Mouse (Mus musculus): ENCODE results near the gene Ube2q2. TPM values are rescaled to one million over a fixed set of nuclear protein-coding genes. Genes with fewer than 3 reads are reported as not detected.

Gene Ube2q2
- polyA plus RNA-seq, 1 experiment from 2014 or later, result 38.2 TPM

- Histone ChIP-seq H3K27ac (replicated peaks) (no peak overlapping the region), H3K4me1 (no peaks in the 10 kb centered on the region), H3K9me3 (no peaks in the 10 kb centered on the region), H3K4me2 (replicated peaks) (no peak overlapping the region), H3K27me3 (no peaks in the 10 kb centered on the region), H3K9ac (replicated peaks) (no peak overlapping the region), H3K36me3 (no peaks in the 10 kb centered on the region), H3K4me3 (no peak overlapping the region)
- ATAC-seq (replicated peaks), result no peak
Measured at GRCm38 (mm10) chr9:55131851-55132250, 16.8 kb upstream of the Ube2q2 start.

DNA sequence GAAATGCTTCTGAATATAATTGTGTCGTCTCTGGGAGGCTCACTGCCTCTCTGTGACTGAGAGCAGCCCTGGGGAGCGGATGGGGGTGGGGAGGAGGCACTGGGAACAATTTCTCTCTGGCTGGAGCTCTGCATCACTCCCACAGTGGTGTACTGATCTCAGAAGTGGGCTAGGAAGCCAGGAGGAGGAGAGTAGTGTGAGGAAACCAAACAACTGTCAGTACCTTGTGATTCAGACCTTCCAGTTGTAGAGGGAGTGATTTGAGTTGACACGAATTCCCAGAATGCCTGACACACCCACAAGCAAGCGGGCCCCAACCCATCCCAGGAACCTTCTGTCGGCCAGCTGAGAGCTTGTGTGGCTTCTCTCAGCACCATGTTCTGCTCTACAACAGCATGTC, 12.1 kb upstream of the Ube2q2 start:
- H3K4me2 ChIP-seq (replicated peaks), result no peak overlapping the region
- H3K4me1 ChIP-seq, result no peaks in the 10 kb centered on the region
- H3K27ac ChIP-seq (replicated peaks), result no peak overlapping the region
- no peak for ATAC-seq (replicated peaks)
- no peaks in the 10 kb centered on the region for H3K9me3 ChIP-seq
- no peak overlapping the region for H3K4me3 ChIP-seq
- H3K36me3 ChIP-seq, result no peaks in the 10 kb centered on the region
- H3K9ac ChIP-seq (replicated peaks), result no peak overlapping the region
- no peaks in the 10 kb centered on the region for H3K27me3 ChIP-seq
- 55% methylated on average over 5 of the region's 5 CpGs for WGBS

- H3K4me1 ChIP-seq, result no peaks in the 10 kb centered on the region
Measured at GRCm38 (mm10) chr9:55137112-55137511, 11.5 kb upstream of the Ube2q2 start.

DNA sequence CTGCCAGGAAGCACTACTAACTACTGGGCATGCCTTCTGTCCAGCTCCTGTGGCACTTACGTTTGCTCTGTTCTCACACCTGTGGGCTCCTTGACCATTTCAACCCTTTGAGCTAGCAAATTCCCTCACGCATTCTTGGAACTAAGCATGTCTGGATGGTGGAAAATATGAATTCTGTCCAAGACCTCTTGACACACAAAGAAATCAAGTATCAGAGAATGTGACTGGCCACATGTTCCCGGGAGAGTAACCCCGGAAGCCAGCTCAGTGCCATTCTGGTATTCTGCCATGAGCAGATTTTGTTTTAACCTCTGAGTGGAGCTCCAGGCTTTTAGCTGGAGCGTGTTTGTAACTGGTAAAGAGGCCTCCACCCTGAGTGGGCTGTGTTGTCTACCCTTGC, 8.7 kb upstream of the Ube2q2 start:
- Histone ChIP-seq H3K27ac (replicated peaks) (no peak overlapping the region), H3K4me3 (no peak overlapping the region), H3K4me2 (replicated peaks) (no peak overlapping the region), H3K36me3 (no peaks in the 10 kb centered on the region), H3K9me3 (no peaks in the 10 kb centered on the region), H3K27me3 (no peaks in the 10 kb centered on the region), H3K4me1 (no peaks in the 10 kb centered on the region), H3K9ac (replicated peaks) (no peak overlapping the region)
- ATAC-seq (replicated peaks), result no peak
- WGBS, result 77% methylated on average over 5 of the region's 5 CpGs

More at GRCm38 (mm10) chr9:55137112-55137511, 11.5 kb upstream of the Ube2q2 start:
- Histone ChIP-seq H3K27me3 (no peaks in the 10 kb centered on the region), H3K4me3 (no peak overlapping the region), H3K9ac (replicated peaks) (no peak overlapping the region), H3K9me3 (no peaks in the 10 kb centered on the region), H3K36me3 (no peaks in the 10 kb centered on the region), H3K27ac (replicated peaks) (no peak overlapping the region), H3K4me2 (replicated peaks) (no peak overlapping the region)
- no peak for ATAC-seq (replicated peaks)
- 87% methylated on average over 4 of the region's 4 CpGs for WGBS

GRCm38 (mm10) chr9:55149499-55150278, 1.0 kb downstream of the Ube2q2 start:
- Histone ChIP-seq H3K27me3 (no peaks in the 10 kb centered on the region), H3K36me3 (no peaks in the 10 kb centered on the region), H3K9me3 (no peaks in the 10 kb centered on the region), H3K4me1 (peaks cover 28% of the 10 kb centered on the region), H3K9ac (replicated peaks) (peak overlapping the region; percentile 89), H3K4me3 (peak overlapping the region; percentile 72), H3K4me2 (replicated peaks) (peak overlapping the region; percentile 93), H3K27ac (replicated peaks) (peak overlapping the region; percentile 83)
- WGBS, result under 1% methylated on average over 92 of the region's 93 CpGs
- peak; percentile 70 for ATAC-seq (replicated peaks)

DNA sequence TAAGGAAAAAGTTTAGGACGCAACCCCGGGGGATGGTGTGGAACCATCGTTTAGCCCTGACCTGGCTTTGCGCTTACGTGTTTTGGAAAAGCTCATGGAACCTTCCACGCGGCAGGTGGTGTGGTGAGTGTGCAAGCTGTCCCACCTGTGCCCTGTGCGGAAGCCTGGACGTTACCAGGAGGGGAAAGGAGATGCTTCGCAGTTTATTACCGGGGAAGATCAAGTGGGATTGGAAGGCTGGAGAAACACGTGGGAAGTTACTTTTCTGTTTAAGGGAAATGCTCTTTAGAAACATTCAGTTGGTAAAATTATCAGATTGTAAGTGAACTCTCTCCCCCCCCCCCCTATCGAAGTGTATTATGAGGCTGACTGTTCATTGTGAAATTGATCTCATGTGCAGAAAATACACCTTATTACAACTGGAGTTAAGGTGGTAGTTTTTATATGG, 1.6 kb downstream of the Ube2q2 start:
- Histone ChIP-seq H3K4me2 (replicated peaks) (peak overlapping the region; percentile 93), H3K27me3 (no peaks in the 10 kb centered on the region), H3K4me3 (peak overlapping the region; percentile 72), H3K9ac (replicated peaks) (peak overlapping the region; percentile 89), H3K27ac (replicated peaks) (no peak overlapping the region), H3K4me1 (peaks cover 28% of the 10 kb centered on the region), H3K36me3 (no peaks in the 10 kb centered on the region), H3K9me3 (no peaks in the 10 kb centered on the region)
- WGBS, result 2% methylated on average over 13 of the region's 13 CpGs
- ATAC-seq (replicated peaks), result no peak

GRCm38 (mm10) chr9:55151096-55151495, 2.4 kb downstream of the Ube2q2 start:
- Histone ChIP-seq H3K4me2 (replicated peaks) (peak overlapping the region; percentile 93), H3K27me3 (no peaks in the 10 kb centered on the region), H3K27ac (replicated peaks) (no peak overlapping the region), H3K4me1 (peaks cover 28% of the 10 kb centered on the region), H3K4me3 (peak overlapping the region; percentile 72), H3K9ac (replicated peaks) (0 out of 2 replicates have a peak overlapping the region, but pooled peaks have one; percentile 15), H3K9me3 (no peaks in the 10 kb centered on the region), H3K36me3 (no peaks in the 10 kb centered on the region)
- ATAC-seq (replicated peaks), result no peak

DNA sequence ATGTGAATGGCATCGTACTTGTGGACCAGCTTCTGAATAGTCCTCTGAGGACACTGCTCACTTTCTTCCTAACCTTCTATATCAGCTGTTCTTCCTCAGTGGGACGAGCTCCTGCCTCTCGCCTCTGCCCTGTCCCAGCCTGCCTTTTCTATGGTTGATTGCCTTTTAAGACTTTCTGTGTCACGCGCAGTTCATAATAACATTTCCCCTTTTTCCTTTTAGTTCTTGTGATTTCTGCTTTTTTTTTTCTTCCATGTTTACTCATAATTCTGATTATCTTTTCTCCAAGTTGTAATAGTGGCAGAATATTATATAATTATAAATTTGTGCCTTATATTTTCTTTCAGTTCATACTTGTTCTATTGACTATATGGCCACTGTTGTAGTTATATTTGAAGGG, 4.3 kb downstream of the Ube2q2 start:
- peaks cover 28% of the 10 kb centered on the region for H3K4me1 ChIP-seq
- WGBS, result 89% methylated on average over 5 of the region's 5 CpGs
- H3K4me3 ChIP-seq, result no peak overlapping the region
- no peak for ATAC-seq (replicated peaks)
- H3K27me3 ChIP-seq, result no peaks in the 10 kb centered on the region
- H3K9ac ChIP-seq (replicated peaks), result no peak overlapping the region
- no peak overlapping the region for H3K4me2 ChIP-seq (replicated peaks)
- H3K9me3 ChIP-seq, result no peaks in the 10 kb centered on the region
- H3K36me3 ChIP-seq, result no peaks in the 10 kb centered on the region
- no peak overlapping the region for H3K27ac ChIP-seq (replicated peaks)

DNA sequence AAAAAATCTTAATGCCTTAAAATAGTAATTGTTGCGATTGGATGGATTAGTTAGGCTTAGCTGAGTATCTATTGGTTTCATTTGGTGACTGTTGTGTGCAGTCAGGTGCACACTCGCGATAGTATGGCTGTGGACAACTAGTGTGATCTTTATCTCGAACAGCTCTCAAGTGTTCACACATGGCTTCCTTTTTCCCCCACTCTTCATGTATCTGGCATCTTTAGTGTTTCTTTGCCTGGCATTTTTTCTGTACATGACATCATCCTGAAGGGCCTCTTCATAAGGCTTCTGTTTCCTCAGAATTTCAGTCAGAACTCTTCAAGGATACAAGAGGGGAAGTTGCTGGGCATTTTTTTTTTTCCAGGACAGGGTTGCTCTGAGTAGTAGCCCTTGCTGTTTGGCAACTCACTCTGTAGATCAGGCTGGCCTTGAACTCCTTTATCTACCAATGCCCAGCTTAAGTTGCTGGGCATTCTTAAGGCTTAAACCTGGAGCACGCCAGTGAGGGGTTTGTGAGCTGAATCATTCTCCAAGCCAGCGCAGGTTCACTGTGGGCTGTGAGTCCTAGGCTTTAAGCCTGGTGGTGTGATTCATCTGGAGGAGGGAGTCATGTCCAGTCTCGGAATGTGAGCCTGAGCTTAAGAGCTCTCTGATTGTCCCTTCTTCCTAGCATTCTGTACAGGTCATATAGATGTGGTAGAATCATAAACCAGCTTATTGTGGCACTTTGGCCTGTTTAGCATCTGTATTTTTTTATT, 22.2 kb downstream of the Ube2q2 start:
- no peak overlapping the region for H3K4me2 ChIP-seq (replicated peaks)
- WGBS, result 92% methylated on average over 7 of the region's 7 CpGs
- H3K27me3 ChIP-seq, result no peaks in the 10 kb centered on the region

GRCm38 (mm10) chr9:55172195-55172685, 23.6 kb downstream of the Ube2q2 start:
- Histone ChIP-seq H3K4me2 (replicated peaks) (no peak overlapping the region), H3K9me3 (no peaks in the 10 kb centered on the region), H3K27me3 (no peaks in the 10 kb centered on the region), H3K27ac (replicated peaks) (no peak overlapping the region), H3K36me3 (peaks cover 9% of the 10 kb centered on the region; the same call in 1 of the 2 replicates), H3K9ac (replicated peaks) (no peak overlapping the region), H3K4me1 (no peaks in the 10 kb centered on the region), H3K4me3 (no peak overlapping the region)
- no peak for ATAC-seq (replicated peaks)
- WGBS, result 92% methylated on average over 1 of the region's 1 CpGs

More for the DNA sequence above, 22.2 kb downstream of the Ube2q2 start:
- Histone ChIP-seq H3K4me3 (no peak overlapping the region), H3K4me1 (no peaks in the 10 kb centered on the region), H3K27ac (replicated peaks) (no peak overlapping the region), H3K9me3 (no peaks in the 10 kb centered on the region), H3K9ac (replicated peaks) (no peak overlapping the region), H3K36me3 (peaks cover 9% of the 10 kb centered on the region; the same call in 1 of the 2 replicates)
- ATAC-seq (replicated peaks), result no peak

DNA sequence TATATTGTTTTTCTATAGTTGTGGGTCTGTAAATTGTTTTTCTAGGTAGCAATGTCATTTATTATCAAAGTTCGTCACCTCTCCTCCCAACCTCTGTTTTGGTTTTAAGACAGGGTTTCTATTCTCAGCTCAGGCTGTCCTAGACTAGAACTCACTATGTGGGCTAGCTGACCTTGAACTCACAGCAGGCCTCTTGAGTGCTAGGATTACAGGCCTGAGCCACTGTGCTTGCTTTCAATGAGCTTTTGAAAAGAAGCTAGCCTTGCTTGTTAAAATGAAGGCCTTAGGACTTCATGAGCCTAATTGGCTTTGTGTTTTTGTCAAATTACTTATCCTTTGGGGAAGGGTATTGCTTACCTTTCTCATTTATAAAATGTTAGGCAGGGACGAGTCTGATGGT, 25.6 kb downstream of the Ube2q2 start:
- peaks cover 3% of the 10 kb centered on the region; the same call in 1 of the 2 replicates for H3K36me3 ChIP-seq
- no peak overlapping the region for H3K27ac ChIP-seq (replicated peaks)

DNA sequence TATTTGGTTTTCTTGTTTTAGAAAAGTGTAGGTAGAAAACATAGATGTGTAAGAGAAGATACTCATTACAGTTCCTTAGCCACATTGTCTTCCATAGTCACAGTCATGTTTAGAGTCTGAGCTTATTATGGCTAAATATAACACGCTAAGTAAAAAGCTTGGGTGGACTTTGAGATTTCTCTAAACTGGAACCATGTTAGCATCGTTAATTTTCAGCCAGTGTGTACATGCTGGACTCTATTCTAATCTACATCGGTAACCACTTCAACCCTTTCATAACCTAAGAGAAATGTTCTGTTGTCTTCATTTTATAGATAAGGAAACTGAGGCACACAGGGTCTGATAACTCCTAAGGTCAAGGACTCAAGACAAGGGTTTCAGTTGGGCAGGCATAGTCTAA, 47.2 kb downstream of the Ube2q2 start:
- no peak overlapping the region for H3K4me2 ChIP-seq (replicated peaks)
- 92% methylated on average over 3 of the region's 3 CpGs for WGBS
- no peaks in the 10 kb centered on the region for H3K9me3 ChIP-seq
- no peaks in the 10 kb centered on the region for H3K36me3 ChIP-seq
- no peak overlapping the region for H3K9ac ChIP-seq (replicated peaks)
- no peak for ATAC-seq (replicated peaks)
- no peaks in the 10 kb centered on the region for H3K4me1 ChIP-seq
- H3K4me3 ChIP-seq, result no peak overlapping the region
- no peaks in the 10 kb centered on the region for H3K27me3 ChIP-seq
- H3K27ac ChIP-seq (replicated peaks), result no peak overlapping the region

More for the DNA sequence above, 25.6 kb downstream of the Ube2q2 start:
- Histone ChIP-seq H3K9ac (replicated peaks) (no peak overlapping the region), H3K27me3 (no peaks in the 10 kb centered on the region), H3K9me3 (no peaks in the 10 kb centered on the region), H3K4me3 (no peak overlapping the region), H3K4me1 (no peaks in the 10 kb centered on the region), H3K4me2 (replicated peaks) (no peak overlapping the region)
- WGBS, result 44% methylated on average over 2 of the region's 2 CpGs
- ATAC-seq (replicated peaks), result no peak

Measured in forebrain, embryonic 15.5 days (tissue).